Mouse (Mus musculus) forebrain, embryonic 16.5 days (tissue): ENCODE data around the gene Fcna. TPM values are rescaled to one million over a fixed set of nuclear protein-coding genes. Genes with fewer than 3 reads are reported as not detected.

ENCODE experiments used
- ATAC-seq: fragments of 200-750 bp; cut with Nextera tagmentation; 2 replicates; pipeline ENCODE4 v1.8.0; 2017; ENCODE audit warnings: mild to moderate bottlenecking, moderate library complexity
- H3K27ac ChIP-seq: fragments of 300-500 bp; sonication (generic); 2 replicates; pipeline ENCODE4 v1.5.1; 2014; ENCODE audit warnings: low read length, control low read depth
- H3K27me3 ChIP-seq: fragments of 300-500 bp; sonication (generic); replicated peaks from 2 replicates; pipeline ENCODE4 v1.6.1; 2014; ENCODE audit warnings: low read length; ENCODE audit not compliant: control insufficient read depth, insufficient read depth
- H3K36me3 ChIP-seq: fragments of 300-500 bp; sonication (generic); 2 replicates; pipeline ENCODE4 v1.6.1; 2014; ENCODE audit not compliant: control insufficient read depth, insufficient read depth
- H3K4me1 ChIP-seq: fragments of 300-500 bp; sonication (generic); replicated peaks from 2 replicates; pipeline ENCODE4 v1.6.1; 2014; ENCODE audit warnings: low read length; ENCODE audit not compliant: control insufficient read depth, insufficient read depth
- H3K4me2 ChIP-seq: fragments of 300-500 bp; sonication (generic); 2 replicates; pipeline ENCODE4 v1.6.1; 2014; ENCODE audit warnings: mild to moderate bottlenecking, low read length, control low read depth
- H3K4me3 ChIP-seq: fragments of 300-500 bp; sonication (generic); replicated peaks from 2 replicates; pipeline ENCODE4 v1.5.1; 2014; ENCODE audit warnings: mild to moderate bottlenecking, low read length, control low read depth
- H3K9ac ChIP-seq: fragments of 300-500 bp; sonication (generic); replicated peaks from 2 replicates; pipeline ENCODE4 v1.6.1; 2014; ENCODE audit warnings: low read depth, low read length, control low read depth
- H3K9me3 ChIP-seq: fragments of 300-500 bp; sonication (generic); 2 replicates; pipeline ENCODE4 v1.6.1; 2016; ENCODE audit warnings: low read length; ENCODE audit not compliant: control insufficient read depth
- WGBS: fragments of 180-500 bp; shearing (Covaris S2); extraction: QIAGEN DNeasy Blood & Tissue Kit; methylation state at CpG from one replicate; pipeline ENCODE4 v1.1.7; 2014; 5-methylcytosine and 5-hydroxymethylcytosine counted together
- polyA plus RNA-seq: library from polyadenylated mRNA; unstranded; fragments of >200 nt; fragmentation: Nextera tagmentation; extraction: Ambion mirVana; gene quantifications from 2 replicates; pipeline ENCODE4 v1.2.1, GENCODE M21; 2015

Gene Fcna
- polyA plus RNA-seq, 1 experiment from 2014 or later: 2.3 TPM

DNA sequence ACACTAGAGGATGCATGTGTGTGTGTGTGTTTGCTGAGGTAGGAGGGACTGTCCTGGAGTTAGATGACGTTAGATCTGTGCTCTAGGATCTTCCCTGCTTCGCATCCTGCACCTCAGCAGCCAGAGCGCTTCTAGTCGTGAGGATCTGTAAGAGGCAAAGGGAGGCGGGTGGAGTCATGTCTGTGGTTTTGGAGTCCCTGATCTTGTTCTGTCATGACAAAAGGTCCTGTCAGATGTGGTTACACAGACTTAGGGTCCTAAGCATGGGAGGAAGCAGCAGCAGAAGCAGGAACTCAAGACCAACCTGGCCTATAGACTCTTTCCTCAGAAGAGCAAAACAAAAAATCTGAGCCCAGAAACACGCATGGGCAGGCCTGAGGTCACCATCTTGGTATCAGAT lies 7.4 kb downstream of the Fcna start:
- Histone ChIP-seq H3K4me2 (no peak overlapping the region), H3K27me3 (peaks cover 18% of the 10 kb centered on the region), H3K9ac (no peak overlapping the region), H3K27ac (no peak overlapping the region), H3K36me3 (no peaks in the 10 kb centered on the region), H3K4me1 (peaks cover 11% of the 10 kb centered on the region), H3K4me3 (no peak overlapping the region), H3K9me3 (no peaks in the 10 kb centered on the region)
- 86% methylated on average over 6 of the region's 6 CpGs for WGBS
- ATAC-seq: no peak

DNA sequence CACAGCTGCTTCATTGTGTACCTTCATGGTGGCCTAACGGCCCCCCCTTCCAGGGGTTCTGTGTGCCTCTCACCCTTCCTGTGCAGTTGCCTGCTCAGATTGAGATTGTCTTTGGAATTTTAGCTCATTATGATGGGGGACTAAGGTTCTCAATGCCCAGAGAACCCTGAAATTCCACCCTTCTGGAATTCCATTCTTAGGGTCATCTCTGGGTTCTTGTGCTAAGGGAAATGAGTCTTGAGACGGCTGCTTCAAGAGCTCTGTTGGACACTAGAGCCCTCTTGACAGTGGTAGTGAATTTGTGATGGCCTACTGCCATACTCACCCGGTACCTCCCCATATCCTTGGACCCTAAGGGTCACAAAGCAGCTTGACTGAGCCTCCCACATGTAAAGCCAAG lies 10.3 kb downstream of the Fcna start, which contains the start of gene Ccdc183:
Ccdc183 (minus strand) TSS at position 101 of the 400 bp plus-strand sequence.
- Histone ChIP-seq H3K27ac (no peak within 1 kb of the TSS), H3K27me3 (peaks cover 22% of the 10 kb centered on the region), H3K9me3 (no peaks in the 10 kb centered on the region), H3K36me3 (no peaks in the 10 kb centered on the region), H3K4me1 (peaks cover 11% of the 10 kb centered on the region), H3K9ac (no peak within 1 kb of the TSS), H3K4me3 (no peak within 1 kb of the TSS), H3K4me2 (no peak within 1 kb of the TSS)
- no peak for ATAC-seq
- 76% methylated on average over 3 of the region's 3 CpGs for WGBS

GRCm38 (mm10) chr2:25616398-25616797 lies 11.4 kb downstream of the Fcna start:
- Histone ChIP-seq H3K4me3 (no peak overlapping the region), H3K9me3 (no peaks in the 10 kb centered on the region)
- WGBS: 25% methylated on average over 22 of the region's 22 CpGs

DNA sequence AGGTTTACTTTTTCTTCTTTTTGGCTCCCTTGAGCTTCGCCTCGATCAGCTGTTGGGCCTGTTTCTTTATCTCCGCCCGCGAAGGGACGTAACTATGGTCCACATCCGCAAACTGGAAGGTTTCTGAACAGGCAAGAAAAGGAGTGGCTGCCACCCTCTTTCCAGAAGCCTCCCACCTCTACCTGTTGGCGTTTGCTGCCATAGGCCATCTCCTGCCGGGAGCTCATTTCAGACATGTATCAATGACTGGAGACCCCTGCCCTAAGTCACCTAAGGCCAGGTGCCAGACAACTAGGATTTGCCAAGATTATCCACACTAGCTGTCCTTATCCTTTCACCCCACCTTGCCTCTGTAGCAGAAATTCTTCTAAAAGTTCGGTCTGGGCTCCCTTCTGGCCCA lies 19.2 kb downstream of the Fcna start:
- H3K4me3 ChIP-seq: peak overlapping the region; percentile 100
- peak overlapping the region; percentile 80 for H3K4me2 ChIP-seq
- H3K36me3 ChIP-seq: no peaks in the 10 kb centered on the region
- peak overlapping the region; percentile 22 for H3K27ac ChIP-seq
- no peaks in the 10 kb centered on the region for H3K27me3 ChIP-seq
- peak overlapping the region; percentile 97 for H3K9ac ChIP-seq
- WGBS: 64% methylated on average over 10 of the region's 10 CpGs
- H3K9me3 ChIP-seq: no peaks in the 10 kb centered on the region
- H3K4me1 ChIP-seq: peaks cover 22% of the 10 kb centered on the region
- peak; percentile 16 for ATAC-seq

More at GRCm38 (mm10) chr2:25616398-25616797, 11.4 kb downstream of the Fcna start:
- ATAC-seq: no peak
- Histone ChIP-seq H3K9ac (no peak overlapping the region), H3K4me2 (no peak overlapping the region), H3K36me3 (no peaks in the 10 kb centered on the region), H3K27me3 (peaks cover 22% of the 10 kb centered on the region), H3K4me1 (peaks cover 7% of the 10 kb centered on the region), H3K27ac (no peak overlapping the region)

DNA sequence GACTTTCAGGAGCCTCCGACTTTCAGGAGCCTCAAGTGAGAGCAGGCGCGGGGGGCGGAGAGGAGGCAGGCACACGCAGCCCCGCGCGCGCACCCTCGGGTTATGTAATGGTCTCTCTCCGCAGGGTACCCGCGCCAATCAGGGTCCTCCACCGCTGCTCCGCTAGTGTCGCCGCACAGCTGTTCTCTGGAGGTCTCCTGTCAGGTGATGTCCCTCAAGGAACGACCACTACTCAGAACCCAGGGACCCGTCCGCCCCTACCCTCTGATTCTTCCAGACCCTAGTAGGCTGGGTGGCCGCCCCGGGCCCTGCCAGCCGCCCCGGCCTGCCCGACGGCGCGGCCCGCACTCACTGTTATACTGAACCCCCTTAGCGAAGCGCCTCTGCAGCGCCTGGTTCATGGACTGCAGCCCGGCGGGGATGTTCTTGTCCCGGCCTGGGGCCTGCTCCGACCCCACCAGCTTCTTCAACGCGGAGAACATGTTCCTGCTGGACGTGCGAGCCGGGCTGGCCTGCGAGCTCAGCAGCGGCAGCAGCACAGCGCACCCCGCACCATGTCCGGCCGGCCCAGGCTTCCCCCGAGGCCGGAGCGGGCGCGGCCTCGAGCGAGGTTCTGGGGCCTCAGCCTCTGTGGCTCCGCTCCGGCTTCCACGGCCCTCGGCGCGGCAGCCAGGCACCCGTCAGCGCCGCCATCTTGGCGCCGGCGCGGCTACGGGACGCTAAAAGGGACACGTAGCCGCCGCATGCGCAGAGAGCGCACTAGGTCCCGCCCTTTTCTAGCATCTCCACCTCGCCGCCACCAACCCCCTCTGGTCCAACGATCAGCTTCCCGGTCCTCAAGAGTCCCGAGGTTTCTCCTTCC lies 19.8 kb downstream of the Fcna start, which contains the start of gene Rabl6:
Rabl6 (minus strand) TSS at position 761 of the 862 bp plus-strand sequence.
- Histone ChIP-seq H3K9ac (peak within 1 kb of the TSS; percentile 97), H3K4me2 (peak within 1 kb of the TSS; percentile 80), H3K36me3 (no peaks in the 10 kb centered on the region), H3K9me3 (no peaks in the 10 kb centered on the region), H3K27ac (peak within 1 kb of the TSS; percentile 91), H3K27me3 (no peaks in the 10 kb centered on the region), H3K4me1 (peaks cover 22% of the 10 kb centered on the region), H3K4me3 (peak within 1 kb of the TSS; percentile 100)
- ATAC-seq: peak; percentile 96
- WGBS: under 1% methylated on average over 75 of the region's 80 CpGs

DNA sequence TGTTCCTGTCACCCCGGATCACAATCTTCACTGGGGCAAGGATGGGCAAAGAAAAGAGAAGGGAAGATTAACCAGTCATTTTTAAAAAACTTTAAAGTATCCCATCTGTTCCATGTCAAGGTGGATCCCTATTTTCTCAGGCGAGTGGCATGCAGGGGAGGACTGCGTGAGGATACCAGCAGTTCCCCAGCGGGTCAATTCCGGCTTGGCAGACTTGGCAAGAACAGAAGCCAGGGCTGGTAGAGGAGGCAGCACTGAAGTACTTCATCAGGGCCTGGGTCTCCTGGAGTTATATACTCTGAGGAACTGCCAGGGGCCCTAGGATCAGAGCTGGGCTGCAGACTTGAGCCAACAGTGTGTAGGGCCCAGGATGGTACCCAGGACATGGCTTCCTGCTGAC lies 25.3 kb downstream of the Fcna start:
- 98% methylated on average over 5 of the region's 5 CpGs for WGBS
- peaks cover 26% of the 10 kb centered on the region for H3K36me3 ChIP-seq
- ATAC-seq: no peak

GRCm38 (mm10) chr2:25600037-25600436 lies 27.8 kb downstream of the Fcna start:
- Histone ChIP-seq H3K9ac (no peak overlapping the region), H3K27ac (no peak overlapping the region), H3K36me3 (peaks cover 37% of the 10 kb centered on the region), H3K4me1 (no peaks in the 10 kb centered on the region), H3K27me3 (no peaks in the 10 kb centered on the region), H3K9me3 (no peaks in the 10 kb centered on the region), H3K4me3 (no peak overlapping the region), H3K4me2 (no peak overlapping the region)
- WGBS: 82% methylated on average over 2 of the region's 2 CpGs
- ATAC-seq: no peak

More for the DNA sequence above, 25.3 kb downstream of the Fcna start:
- H3K4me1 ChIP-seq: peaks cover 15% of the 10 kb centered on the region
- no peak overlapping the region for H3K4me3 ChIP-seq
- H3K27ac ChIP-seq: no peak overlapping the region
- no peak overlapping the region for H3K4me2 ChIP-seq
- H3K27me3 ChIP-seq: no peaks in the 10 kb centered on the region
- H3K9me3 ChIP-seq: no peaks in the 10 kb centered on the region
- no peak overlapping the region for H3K9ac ChIP-seq

DNA sequence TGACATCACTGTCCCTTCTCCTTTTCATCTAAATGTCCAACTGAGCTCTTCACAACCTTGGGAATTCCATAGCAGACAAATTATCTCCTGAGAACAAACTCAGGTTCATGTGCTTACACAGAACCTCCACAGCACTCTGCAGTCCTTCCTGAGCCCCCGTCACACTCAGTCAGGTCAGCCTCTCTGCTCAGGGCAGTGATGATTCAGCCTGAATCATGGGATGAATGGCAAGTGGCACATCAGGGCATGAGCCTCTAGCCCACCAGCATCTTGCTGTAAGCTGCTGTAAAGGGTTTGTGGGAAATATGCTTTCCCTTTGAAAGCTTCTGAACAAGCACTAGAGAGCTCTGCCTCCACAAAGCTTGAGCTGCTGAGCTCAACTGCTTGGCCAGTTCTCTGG lies 29.1 kb downstream of the Fcna start:
- Histone ChIP-seq H3K9me3 (no peaks in the 10 kb centered on the region), H3K9ac (no peak overlapping the region), H3K4me1 (no peaks in the 10 kb centered on the region), H3K36me3 (peaks cover 43% of the 10 kb centered on the region), H3K27me3 (no peaks in the 10 kb centered on the region), H3K4me2 (no peak overlapping the region), H3K4me3 (no peak overlapping the region), H3K27ac (no peak overlapping the region)
- WGBS: 96% methylated on average over 1 of the region's 1 CpGs
- ATAC-seq: no peak

DNA sequence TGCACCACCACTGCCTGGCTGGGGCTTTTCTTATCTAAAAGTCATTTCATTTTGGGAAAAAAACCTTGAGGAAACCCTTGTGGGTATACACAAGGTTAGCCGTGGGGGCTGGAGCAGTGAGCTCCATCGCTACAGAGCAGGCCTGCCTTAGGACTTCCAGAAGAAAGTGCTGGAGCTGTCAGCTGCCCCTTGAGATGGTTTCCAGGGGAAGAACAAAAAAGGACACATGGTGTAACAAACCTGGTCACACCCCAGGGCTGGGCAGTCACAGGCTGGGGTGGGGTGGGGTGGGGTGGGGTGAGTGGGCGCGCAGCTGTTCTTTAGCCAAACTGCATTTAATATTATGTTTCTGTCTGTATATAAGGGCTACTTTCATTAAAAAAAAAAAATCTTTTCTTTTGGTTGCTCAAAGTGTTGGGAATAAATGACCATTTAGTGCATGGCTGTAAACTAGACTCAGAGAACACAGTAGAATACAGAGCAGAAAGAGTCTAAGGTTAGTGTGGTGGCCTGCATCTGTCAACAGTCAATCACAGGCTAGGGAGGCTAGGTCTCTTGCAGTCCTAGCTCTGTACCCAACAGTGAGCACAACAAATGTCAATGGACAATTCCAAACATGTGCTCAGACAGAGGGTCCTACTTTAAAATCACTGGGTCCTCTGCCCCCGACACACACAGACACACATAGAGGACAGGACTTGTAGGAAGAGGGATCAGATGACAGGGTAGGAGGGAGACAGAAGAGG lies 30.9 kb downstream of the Fcna start:
- H3K4me1 ChIP-seq: no peaks in the 10 kb centered on the region
- H3K27ac ChIP-seq: no peak overlapping the region
- 94% methylated on average over 5 of the region's 5 CpGs for WGBS
- peaks cover 53% of the 10 kb centered on the region for H3K36me3 ChIP-seq
- no peaks in the 10 kb centered on the region for H3K9me3 ChIP-seq
- no peak overlapping the region for H3K4me3 ChIP-seq
- no peak overlapping the region for H3K9ac ChIP-seq
- ATAC-seq: no peak
- H3K4me2 ChIP-seq: no peak overlapping the region
- no peaks in the 10 kb centered on the region for H3K27me3 ChIP-seq
